Mouse (Mus musculus) kidney, adult 18-20 months (tissue): ENCODE data around the gene Atf7ip.

Experiments
- DNase-seq: peaks from one replicate; pipeline ENCODE4 v3.0.0; 2021

Atf7ip gene

GRCm38 (mm10) chr6:136554774-136555522 lies 49.0 kb downstream of the Atf7ip start:
- DNase-seq, result no peak

- DNase-seq, result peak; percentile 68
Observed at GRCm38 (mm10) chr6:136555523-136555915, 49.6 kb downstream of the Atf7ip start.

DNA sequence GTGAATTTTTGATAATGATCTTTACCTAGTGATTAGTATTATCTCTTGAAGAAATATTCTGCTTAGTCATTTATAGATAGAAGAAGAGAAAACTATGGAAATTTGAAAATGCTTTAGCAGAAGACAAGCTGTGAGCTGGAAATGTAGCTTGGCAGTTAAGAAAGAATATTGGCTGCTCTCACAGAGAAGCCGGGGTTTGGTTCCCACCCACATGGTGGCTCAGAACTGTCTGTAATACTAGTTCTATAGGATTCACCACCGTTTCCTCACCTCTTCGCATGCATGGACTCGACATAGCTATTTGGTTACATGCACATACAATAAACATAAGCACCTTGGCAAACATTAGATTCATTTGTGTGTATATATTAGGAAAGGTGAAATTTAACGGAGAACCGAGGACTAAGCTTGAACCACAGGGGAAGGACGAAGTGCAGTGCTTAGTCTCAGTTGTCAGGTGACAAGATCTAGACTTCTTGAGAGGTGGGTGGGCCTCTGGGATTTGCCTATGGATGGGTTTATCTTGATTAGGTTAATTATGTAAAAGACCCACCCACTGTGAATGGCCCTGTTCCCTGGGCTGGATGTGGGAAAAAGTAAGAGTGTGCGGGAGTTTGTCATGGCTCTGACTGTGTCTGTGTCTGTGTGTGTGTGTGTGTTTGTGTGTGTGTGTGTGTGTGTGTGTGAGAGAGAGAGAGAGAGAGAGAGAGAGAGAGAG lies 52.5 kb downstream of the Atf7ip start:
- no peak for DNase-seq

DNA sequence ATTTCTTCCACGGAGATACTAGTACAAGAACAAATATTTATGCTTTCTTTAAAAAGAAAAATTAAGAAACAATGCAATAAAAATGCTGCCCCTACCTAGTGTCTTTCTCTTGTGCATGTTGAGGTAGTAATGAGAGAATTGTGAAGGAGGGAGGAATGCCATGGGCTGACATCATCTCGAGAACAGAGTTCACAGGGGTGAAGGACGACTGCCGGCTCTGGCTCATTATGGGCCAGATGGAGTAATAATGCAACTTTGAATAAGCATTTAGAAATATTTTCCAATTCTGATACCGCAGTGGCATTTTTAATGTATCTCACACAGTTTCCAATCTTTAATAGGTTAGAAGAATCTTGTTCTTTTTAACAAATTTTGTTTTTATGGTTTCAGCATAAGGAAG lies 60.0 kb downstream of the Atf7ip start:
- DNase-seq, result no peak

GRCm38 (mm10) chr6:136590739-136591138 lies 84.8 kb downstream of the Atf7ip start:
- DNase-seq, result no peak

- no peak for DNase-seq
Observed at GRCm38 (mm10) chr6:136594541-136594940, 88.6 kb downstream of the Atf7ip start.

DNA sequence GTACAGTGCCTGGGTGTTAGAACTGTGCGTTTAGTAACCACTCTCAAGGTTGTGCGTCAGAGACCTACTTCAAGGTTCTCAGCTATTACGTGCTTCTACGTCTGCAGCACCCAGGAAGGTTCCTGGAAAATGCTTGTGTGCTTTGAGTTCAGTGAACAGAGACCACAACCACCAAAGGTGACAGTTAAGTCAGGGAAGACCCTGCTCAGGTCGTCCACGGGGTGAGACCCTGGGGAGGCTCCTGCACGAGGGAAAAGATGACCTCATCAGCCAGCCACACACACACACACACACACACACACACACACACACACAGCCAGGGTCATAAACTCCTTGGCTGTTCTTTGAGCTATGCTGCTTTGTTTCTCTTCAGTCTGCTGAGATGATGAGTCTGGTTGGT lies 96.6 kb downstream of the Atf7ip start:
- DNase-seq, result no peak

- DNase-seq, result no peak
Observed at GRCm38 (mm10) chr6:136611351-136612215, 105.6 kb downstream of the Atf7ip start.

- DNase-seq, result no peak
Observed at GRCm38 (mm10) chr6:136612312-136612711, 106.3 kb downstream of the Atf7ip start.

GRCm38 (mm10) chr6:136614156-136614555 lies 108.2 kb downstream of the Atf7ip start:
- DNase-seq, result no peak

- peak; percentile 87 for DNase-seq
Observed at GRCm38 (mm10) chr6:136620361-136621139, 114.6 kb downstream of the Atf7ip start.

- no peak for DNase-seq
Observed at GRCm38 (mm10) chr6:136625421-136625820, 119.5 kb downstream of the Atf7ip start.

DNA sequence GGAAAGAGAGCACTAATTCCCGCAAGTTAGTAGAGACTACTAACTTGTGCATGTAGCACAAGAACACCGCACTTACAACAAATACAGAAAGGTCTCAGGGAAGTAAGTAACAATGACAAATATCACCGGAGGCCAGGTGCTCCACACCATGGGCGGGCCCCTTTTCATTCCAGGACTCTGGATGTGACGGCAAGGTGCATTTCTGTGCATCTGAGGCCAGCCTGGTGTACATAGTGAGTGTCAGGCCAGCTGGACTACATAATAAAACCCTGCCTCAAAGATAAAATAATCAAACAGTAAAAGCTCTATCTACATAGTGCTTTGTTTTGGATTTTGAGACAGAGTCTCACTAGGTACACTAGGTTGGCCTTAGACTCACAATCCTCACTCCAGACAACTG lies 123.7 kb downstream of the Atf7ip start:
- DNase-seq, result no peak

DNA sequence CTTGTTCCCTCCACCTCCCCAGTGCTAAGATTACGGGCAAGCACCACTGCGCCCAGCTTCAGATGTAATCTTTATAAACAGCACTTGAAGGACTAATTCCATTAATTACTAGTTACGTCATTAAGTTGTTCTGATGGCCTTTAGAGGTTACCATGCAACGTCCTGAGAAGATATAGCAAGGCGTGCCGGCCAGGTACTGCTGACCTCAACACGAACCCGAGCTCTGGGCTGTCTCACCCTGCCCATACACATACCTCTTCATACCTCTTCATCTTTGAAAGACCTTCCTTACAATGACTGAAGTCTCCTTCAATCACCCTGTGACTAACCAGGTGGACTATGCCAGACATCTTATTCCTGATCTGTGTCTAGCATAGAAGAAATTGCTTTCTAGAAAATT lies 125.6 kb downstream of the Atf7ip start:
- no peak for DNase-seq

GRCm38 (mm10) chr6:136631945-136632534 lies 126.1 kb downstream of the Atf7ip start:
- DNase-seq, result no peak

DNA sequence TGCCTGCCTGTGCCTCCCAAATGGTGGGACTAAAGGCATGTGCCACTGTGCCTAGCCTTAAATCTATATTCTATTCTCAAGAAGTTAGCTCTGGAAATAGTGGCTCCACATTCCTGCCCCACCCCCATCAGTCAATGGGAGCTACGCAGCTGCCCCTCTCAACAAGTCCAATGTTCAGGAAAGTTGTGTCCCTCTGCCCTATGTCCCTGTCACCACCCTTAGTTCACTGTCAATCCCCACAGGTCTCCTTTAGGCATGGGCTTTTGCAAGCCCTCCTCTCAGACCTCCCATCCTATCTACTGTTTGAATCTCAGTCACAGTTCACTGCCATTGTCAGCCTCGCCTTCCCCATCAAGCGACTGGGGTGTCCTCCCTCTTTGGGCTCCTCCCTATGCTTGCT lies 127.2 kb downstream of the Atf7ip start:
- no peak for DNase-seq

- DNase-seq, result no peak
Observed at GRCm38 (mm10) chr6:136633719-136634118, 127.8 kb downstream of the Atf7ip start.

GRCm38 (mm10) chr6:136634982-136635381 lies 129.0 kb downstream of the Atf7ip start:
- no peak for DNase-seq

DNA sequence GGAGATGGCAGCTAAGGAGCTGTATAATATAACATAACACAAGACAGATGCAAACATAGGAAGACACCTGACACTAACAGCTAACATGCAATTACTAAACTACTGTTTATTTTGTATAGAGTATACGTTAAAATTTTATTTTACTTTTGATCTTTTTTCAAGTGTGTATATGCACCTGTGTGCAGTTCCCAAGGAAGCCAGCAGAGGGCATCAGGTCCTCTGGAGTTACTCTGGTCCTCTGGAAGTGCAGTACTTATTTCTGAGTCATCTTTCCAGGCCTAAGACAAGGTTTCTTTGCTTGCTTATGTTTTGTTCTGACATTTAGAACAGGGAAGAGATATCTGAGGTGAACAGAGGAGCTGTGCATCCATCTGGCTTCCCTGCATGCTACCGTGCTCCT lies 138.2 kb downstream of the Atf7ip start:
- no peak for DNase-seq

- DNase-seq, result no peak
Observed at GRCm38 (mm10) chr6:136645754-136646153, 139.8 kb downstream of the Atf7ip start.

- DNase-seq, result no peak
Observed at GRCm38 (mm10) chr6:136646207-136646606, 140.2 kb downstream of the Atf7ip start.

DNA sequence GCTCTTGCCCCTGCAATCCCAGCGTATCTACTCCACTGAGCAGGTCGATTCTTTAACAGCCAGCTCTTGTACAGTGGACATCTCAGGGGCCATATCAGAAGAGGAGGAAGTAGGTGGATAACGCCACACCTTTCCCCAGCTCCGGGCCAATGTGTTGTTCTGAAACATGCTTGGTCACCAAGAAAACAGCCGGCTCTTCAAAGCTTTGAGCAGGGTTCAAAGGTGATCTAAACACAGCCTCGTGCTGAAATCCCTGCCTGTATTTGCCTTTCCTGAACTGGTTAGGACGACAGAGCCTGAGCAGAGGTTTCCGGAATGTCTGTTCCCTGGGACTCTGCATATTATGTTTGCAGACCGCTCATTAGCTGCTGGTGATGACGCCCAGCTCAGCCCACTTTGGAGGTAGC lies 141.5 kb downstream of the Atf7ip start:
- no peak for DNase-seq
